Mouse (Mus musculus) heart, embryonic 11.5 days (tissue): ENCODE measurements around the gene Hectd2. TPM values are rescaled to one million over a fixed set of nuclear protein-coding genes. Genes with fewer than 3 reads are reported as not detected.

Experiments
- ATAC-seq: fragments of 200-750 bp; cut with Nextera tagmentation; replicated peaks from 2 replicates; pipeline ENCODE4 v1.8.0; 2017; ENCODE audit warnings: moderate library complexity; ENCODE audit not compliant: insufficient number of reproducible peaks, low FRiP score, low TSS enrichment
- H3K27ac ChIP-seq: fragments of 300-500 bp; sonication (generic); 2 replicates; pipeline ENCODE4 v1.5.1; 2014; ENCODE audit warnings: mild to moderate bottlenecking, low read depth, low read length
- H3K27me3 ChIP-seq: fragments of 300-500 bp; sonication (generic); 2 replicates; pipeline ENCODE4 v1.6.1; 2014; ENCODE audit warnings: mild to moderate bottlenecking, low read length, mixed read lengths; ENCODE audit not compliant: control insufficient read depth, insufficient read depth
- H3K36me3 ChIP-seq: fragments of 300-500 bp; sonication (generic); 2 replicates; pipeline ENCODE4 v1.6.1; 2014; ENCODE audit warnings: mild to moderate bottlenecking, low read length, moderate library complexity, mixed read lengths; ENCODE audit not compliant: control insufficient read depth, insufficient read depth
- H3K4me1 ChIP-seq: fragments of 300-500 bp; sonication (generic); 2 replicates; pipeline ENCODE4 v1.6.1; 2014; ENCODE audit warnings: low read length; ENCODE audit not compliant: control insufficient read depth, insufficient read depth
- H3K4me2 ChIP-seq: fragments of 300-500 bp; sonication (generic); 2 replicates; pipeline ENCODE4 v1.6.1; 2014; ENCODE audit warnings: mild to moderate bottlenecking, moderate library complexity
- H3K4me3 ChIP-seq: fragments of 300-500 bp; sonication (generic); 2 replicates; pipeline ENCODE4 v1.5.1; 2014; ENCODE audit warnings: low read depth, low read length
- H3K9ac ChIP-seq: fragments of 300-500 bp; sonication (generic); 2 replicates; pipeline ENCODE4 v1.6.1; 2014; ENCODE audit warnings: mild to moderate bottlenecking, low read depth, low read length, moderate library complexity
- H3K9me3 ChIP-seq: fragments of 300-500 bp; sonication (generic); replicated peaks from 2 replicates; pipeline ENCODE4 v1.6.1; 2016; ENCODE audit warnings: low read length; ENCODE audit not compliant: control insufficient read depth
- WGBS: fragments of 180-500 bp; shearing (Covaris S2); extraction: QIAGEN DNeasy Blood & Tissue Kit; methylation state at CpG from one replicate; pipeline ENCODE4 v1.1.7; 2014; ENCODE audit not compliant: insufficient replicate concordance; 5-methylcytosine and 5-hydroxymethylcytosine counted together
- polyA plus RNA-seq: library from polyadenylated mRNA; unstranded; fragments of >200 nt; fragmentation: Nextera tagmentation; extraction: Ambion mirVana; gene quantifications from 2 replicates; pipeline ENCODE4 v1.2.1, GENCODE M21; 2014

The Hectd2 gene
- polyA plus RNA-seq, 1 experiment from 2014 or later = 10.1 TPM

DNA sequence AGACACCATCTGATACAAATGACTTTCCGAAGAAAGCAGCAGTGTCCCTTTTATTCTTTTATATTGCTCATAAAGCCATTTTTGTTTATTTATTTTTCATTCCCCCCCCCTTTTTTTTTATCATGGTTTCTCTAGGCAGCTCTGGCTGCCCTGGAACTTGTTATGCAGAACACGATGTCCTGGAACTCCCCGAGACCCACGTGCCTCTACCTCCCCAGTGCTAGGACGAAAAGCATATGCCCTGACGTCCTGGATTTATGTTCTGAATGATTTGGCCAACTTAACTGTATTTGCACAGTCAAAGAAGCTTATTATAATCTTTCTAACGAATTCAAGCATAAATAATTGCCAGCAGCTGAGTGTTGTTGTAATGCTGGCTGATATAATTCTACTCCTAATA lies 13.7 kb upstream of the Hectd2 start:
- Histone ChIP-seq H3K27me3 (no peaks in the 10 kb centered on the region), H3K4me2 (no peak overlapping the region), H3K9me3 (no peaks in the 10 kb centered on the region), H3K27ac (no peak overlapping the region), H3K4me1 (peaks cover 3% of the 10 kb centered on the region; the same call in 1 of the 2 replicates), H3K9ac (no peak overlapping the region), H3K36me3 (no peaks in the 10 kb centered on the region), H3K4me3 (no peak overlapping the region)
- no peak for ATAC-seq
- 74% methylated on average over 7 of the region's 7 CpGs for WGBS

DNA sequence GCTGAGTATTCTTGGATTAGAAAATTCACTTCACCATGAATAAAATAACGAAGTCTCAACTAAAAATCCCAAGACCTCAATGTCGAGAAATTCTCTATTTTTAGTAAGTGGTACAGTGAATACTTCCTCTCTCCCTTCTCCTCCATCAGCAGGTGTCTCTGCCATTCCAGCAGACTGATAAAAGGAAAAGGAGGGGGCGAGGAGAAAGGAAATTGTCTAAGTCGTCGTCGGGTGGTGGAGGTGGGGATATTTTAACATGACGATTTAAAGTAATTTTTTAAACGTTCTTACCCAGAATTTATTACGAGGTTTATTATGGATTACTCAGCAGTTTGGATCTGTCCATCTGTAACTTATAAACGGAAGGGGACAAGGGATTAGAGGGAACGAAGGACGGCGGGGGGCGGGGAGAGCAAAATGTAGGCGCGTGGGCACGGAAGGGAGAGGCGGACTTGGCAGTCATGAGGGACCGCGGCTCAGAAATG lies 836 bp upstream of the Hectd2 start:
- ATAC-seq = no peak
- H3K4me2 ChIP-seq = peak overlapping the region; percentile 94
- H3K4me1 ChIP-seq = no peaks in the 10 kb centered on the region
- H3K9me3 ChIP-seq = no peaks in the 10 kb centered on the region
- WGBS = 5% methylated on average over 20 of the region's 20 CpGs
- H3K36me3 ChIP-seq = no peaks in the 10 kb centered on the region
- peak overlapping the region; percentile 83 for H3K4me3 ChIP-seq
- H3K9ac ChIP-seq = peak overlapping the region; percentile 82
- H3K27me3 ChIP-seq = 0 out of 2 replicates have a peak, but pooled peaks cover 4% of the 10 kb centered on the region
- H3K27ac ChIP-seq = no peak overlapping the region

DNA sequence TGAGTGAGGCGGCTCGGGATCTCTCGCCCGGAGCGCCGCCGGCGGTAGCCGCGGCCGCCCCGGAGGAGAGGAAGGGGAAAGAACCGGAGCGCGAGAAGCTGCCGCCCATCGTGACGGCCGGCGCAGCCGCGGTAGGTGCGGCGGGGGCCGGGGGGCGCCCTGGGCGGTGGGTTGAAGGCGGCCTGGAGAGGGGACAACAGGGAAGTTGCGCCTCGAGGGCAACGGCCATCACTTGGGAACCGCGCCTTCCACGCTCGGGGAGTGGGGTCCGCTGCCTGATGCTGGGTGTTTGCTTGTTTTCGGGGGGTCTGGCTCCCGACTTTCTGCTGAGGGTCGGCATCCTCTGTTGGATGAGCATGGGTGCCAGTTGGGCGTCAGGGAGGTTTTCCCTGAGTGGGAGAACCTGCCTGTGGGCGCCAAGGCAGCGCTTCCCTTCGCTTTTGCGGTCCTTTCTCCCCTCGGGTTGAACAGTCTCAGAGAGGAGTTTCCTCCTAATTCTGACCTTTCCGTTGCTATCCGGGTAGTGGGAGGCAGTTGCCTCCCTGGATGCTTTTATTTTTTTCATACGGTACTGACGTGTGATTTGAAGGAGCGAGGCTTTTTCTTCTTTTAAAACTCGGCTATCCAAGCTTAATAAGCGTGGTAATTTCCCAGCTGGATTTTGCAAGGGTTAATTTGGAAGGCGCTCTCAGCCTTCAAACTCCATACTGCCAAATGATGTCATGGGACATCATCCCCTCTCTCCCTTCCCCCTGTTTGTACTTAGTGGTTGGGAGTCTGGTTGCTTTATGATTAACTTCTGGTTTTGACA lies 551 bp downstream of the Hectd2 start:
- WGBS = under 1% methylated on average over 44 of the region's 53 CpGs
- no peaks in the 10 kb centered on the region for H3K36me3 ChIP-seq

DNA sequence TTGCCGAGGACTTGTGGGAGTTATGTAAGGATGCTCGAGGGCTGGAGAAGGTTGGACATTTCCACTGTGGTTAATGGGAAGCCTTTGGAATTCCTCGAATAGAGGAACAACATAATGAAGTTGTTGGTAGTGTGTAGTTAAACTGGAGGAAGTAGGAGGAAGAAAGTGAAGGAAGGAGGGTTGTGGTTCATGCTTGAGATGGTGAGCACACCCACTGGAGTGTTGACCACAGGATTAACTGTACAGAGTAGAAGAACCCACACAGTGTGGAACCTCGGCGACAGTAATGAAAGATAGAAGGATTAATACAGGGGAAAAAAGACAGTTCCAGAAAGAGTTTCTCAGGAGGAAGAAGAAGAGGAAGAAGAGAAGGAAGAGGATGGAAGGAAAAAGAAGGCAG lies 4.9 kb downstream of the Hectd2 start:
- WGBS = 79% methylated on average over 5 of the region's 5 CpGs
- no peaks in the 10 kb centered on the region for H3K36me3 ChIP-seq
- no peak overlapping the region for H3K27ac ChIP-seq
- no peak overlapping the region for H3K9ac ChIP-seq
- no peak overlapping the region for H3K4me3 ChIP-seq
- no peaks in the 10 kb centered on the region for H3K9me3 ChIP-seq
- no peaks in the 10 kb centered on the region for H3K4me1 ChIP-seq
- no peak overlapping the region for H3K4me2 ChIP-seq
- ATAC-seq = no peak
- H3K27me3 ChIP-seq = no peaks in the 10 kb centered on the region

More for the DNA sequence above, 551 bp downstream of the Hectd2 start:
- Histone ChIP-seq H3K9ac (peak overlapping the region; percentile 91), H3K27me3 (0 out of 2 replicates have a peak, but pooled peaks cover 4% of the 10 kb centered on the region), H3K27ac (peak overlapping the region; percentile 83), H3K4me2 (peak overlapping the region; percentile 94), H3K9me3 (no peaks in the 10 kb centered on the region), H3K4me3 (peak overlapping the region; percentile 83), H3K4me1 (no peaks in the 10 kb centered on the region)
- peak; percentile 64; the same call in 1 of the 2 replicates for ATAC-seq

DNA sequence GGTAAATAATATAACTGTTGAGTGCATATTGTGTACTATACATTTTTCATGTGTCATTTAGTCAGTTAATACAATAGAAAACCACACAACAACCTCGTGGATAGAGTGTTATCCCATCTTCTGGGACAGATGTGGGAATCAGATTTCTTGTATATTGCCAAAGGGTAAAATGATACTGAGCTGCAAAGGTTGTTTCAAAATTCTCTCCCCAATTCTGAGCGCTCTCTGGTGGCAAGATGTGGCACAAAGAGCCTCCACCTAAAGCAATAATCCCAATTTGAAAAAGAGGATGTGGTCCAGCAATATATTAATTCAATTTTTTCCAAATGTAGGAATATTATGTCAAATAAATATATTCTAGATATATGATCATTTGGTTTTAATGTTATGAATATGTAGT lies 5.7 kb downstream of the Hectd2 start:
- no peak overlapping the region for H3K9ac ChIP-seq
- H3K27ac ChIP-seq = no peak overlapping the region
- no peaks in the 10 kb centered on the region for H3K27me3 ChIP-seq
- H3K4me1 ChIP-seq = no peaks in the 10 kb centered on the region
- 27% methylated on average over 2 of the region's 2 CpGs for WGBS
- no peak overlapping the region for H3K4me3 ChIP-seq
- H3K9me3 ChIP-seq = no peaks in the 10 kb centered on the region
- H3K36me3 ChIP-seq = no peaks in the 10 kb centered on the region
- no peak overlapping the region for H3K4me2 ChIP-seq
- ATAC-seq = no peak

DNA sequence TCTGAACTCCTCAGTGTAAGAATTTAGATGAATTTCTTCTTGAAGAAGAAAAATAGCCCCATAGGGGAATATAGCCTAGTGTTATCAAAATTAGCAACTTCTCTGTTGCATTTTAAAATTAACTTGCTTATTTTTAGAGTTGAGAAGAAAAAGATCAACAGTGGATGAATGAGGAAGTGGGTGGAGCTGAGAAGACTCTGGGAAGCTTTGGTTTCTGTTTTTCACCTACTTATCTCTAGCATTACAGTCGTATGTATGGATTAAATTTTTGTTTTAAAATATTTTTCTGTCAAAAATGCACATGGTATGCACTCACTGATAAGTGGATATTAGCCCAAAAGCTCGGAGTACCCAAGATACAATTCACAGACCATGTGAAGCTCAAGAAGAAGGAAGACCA lies 6.7 kb downstream of the Hectd2 start:
- no peak overlapping the region for H3K9ac ChIP-seq
- H3K4me2 ChIP-seq = no peak overlapping the region
- H3K36me3 ChIP-seq = no peaks in the 10 kb centered on the region
- no peak overlapping the region for H3K4me3 ChIP-seq
- H3K27ac ChIP-seq = no peak overlapping the region
- ATAC-seq = no peak
- H3K27me3 ChIP-seq = no peaks in the 10 kb centered on the region
- no peaks in the 10 kb centered on the region for H3K4me1 ChIP-seq
- no peaks in the 10 kb centered on the region for H3K9me3 ChIP-seq
- WGBS = 43% methylated on average over 2 of the region's 2 CpGs

DNA sequence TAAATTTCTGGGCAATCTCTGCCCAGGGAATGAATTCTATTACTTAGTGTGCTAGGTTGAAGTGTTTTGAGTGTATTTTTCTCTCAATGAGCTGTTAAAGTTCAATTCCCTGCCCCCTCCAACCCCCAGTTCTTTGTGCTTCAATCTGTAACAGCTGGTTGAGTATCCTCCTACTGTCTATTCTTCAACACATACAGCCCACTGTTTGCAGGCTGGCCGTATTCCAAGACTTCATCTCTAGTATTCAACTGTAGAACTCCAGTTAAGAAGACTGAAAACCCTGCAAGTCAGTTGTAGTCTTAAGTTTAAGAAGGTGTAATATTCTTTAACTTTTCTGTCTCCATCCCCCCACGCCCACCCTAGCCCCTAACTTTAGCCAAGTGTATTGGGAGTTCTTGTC lies 10.0 kb downstream of the Hectd2 start:
- WGBS = 81% methylated on average over 2 of the region's 2 CpGs

DNA sequence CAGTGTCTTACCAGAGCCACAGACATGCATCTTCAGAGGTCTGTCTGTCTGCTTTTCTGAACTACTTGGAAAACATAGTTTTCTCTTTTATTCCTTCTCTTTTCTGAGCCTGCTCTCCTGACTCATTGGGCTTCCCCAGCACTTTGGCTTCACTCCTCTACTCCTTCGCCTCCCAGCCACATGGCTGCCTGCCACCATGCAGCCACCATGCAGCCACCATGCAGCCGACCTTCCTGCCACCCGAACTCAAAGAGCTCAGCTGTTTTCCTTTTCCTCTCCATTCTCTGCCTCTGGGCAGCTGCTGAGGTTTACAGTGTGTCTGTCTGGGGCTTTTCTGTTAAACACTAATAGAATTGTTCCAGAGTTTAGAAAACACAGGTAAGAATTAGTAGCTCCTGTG lies 19.5 kb downstream of the Hectd2 start:
- no peaks in the 10 kb centered on the region for H3K36me3 ChIP-seq
- WGBS = 73% methylated on average over 3 of the region's 3 CpGs
- no peaks in the 10 kb centered on the region for H3K27me3 ChIP-seq
- no peak overlapping the region for H3K27ac ChIP-seq
- H3K9ac ChIP-seq = no peak overlapping the region
- no peaks in the 10 kb centered on the region for H3K4me1 ChIP-seq
- H3K9me3 ChIP-seq = no peaks in the 10 kb centered on the region
- no peak overlapping the region for H3K4me3 ChIP-seq
- no peak overlapping the region for H3K4me2 ChIP-seq
- no peak for ATAC-seq

More for the DNA sequence above, 10.0 kb downstream of the Hectd2 start:
- Histone ChIP-seq H3K9me3 (no peaks in the 10 kb centered on the region), H3K27me3 (no peaks in the 10 kb centered on the region), H3K4me3 (no peak overlapping the region), H3K27ac (no peak overlapping the region), H3K4me2 (no peak overlapping the region), H3K4me1 (no peaks in the 10 kb centered on the region), H3K36me3 (no peaks in the 10 kb centered on the region), H3K9ac (no peak overlapping the region)
- ATAC-seq = no peak

DNA sequence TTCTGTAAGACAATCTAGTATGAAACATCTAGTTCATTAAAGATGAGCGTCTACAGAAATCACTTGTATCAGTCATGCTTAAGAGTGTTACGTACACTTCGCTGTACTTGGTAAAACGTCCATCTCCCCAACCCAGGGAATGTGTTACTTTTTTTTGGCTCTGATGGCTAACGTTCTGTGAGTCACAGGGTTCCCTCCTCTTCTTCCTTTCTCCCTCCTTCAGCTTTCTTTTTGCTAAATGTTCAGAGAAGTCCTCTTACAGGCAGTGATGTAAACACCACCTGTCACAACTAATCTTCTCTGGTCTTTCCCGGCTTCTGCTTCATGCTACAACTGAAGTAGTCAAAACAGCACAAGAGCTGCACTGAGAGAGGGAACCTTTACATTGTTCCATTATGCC lies 20.7 kb downstream of the Hectd2 start:
- no peak for ATAC-seq
- Histone ChIP-seq H3K36me3 (no peaks in the 10 kb centered on the region), H3K4me3 (no peak overlapping the region), H3K9ac (no peak overlapping the region), H3K4me1 (no peaks in the 10 kb centered on the region), H3K27me3 (no peaks in the 10 kb centered on the region), H3K9me3 (no peaks in the 10 kb centered on the region), H3K27ac (no peak overlapping the region), H3K4me2 (no peak overlapping the region)
- 77% methylated on average over 6 of the region's 6 CpGs for WGBS
